Mouse (Mus musculus): ENCODE results near the gene Hykk. TPM values are rescaled to one million over a fixed set of nuclear protein-coding genes. Genes with fewer than 3 reads are reported as not detected.
A peak's percentile ranks its signal among the peaks of the same experiment; 100 is the strongest.

The Hykk gene
- polyA plus RNA-seq (2011; ENCODE audit: insufficient read length, low read depth, missing spikeins): 8.2 TPM in 2 replicates

GRCm38 (mm10) chr9:54917010-54917677 is at the start of gene Hykk:
Hykk (plus strand) TSS chr9:54917283.
- Histone ChIP-seq H3K27ac (ENCODE audit: insufficient read depth, low read length) (no peak within 1 kb of the TSS), H3K4me3 (ENCODE audit: insufficient read depth, low read length) (peak within 1 kb of the TSS; percentile 62), H3K4me1 (ENCODE audit: control insufficient read depth, insufficient read depth, low read length) (no peaks in the 10 kb centered on the region)
- peak; percentile 89 for TF ChIP-seq POLR2A (IDR thresholded peaks at IDR 0.05; ENCODE audit: low read depth, low read length)
- no peak for TF ChIP-seq CTCF (IDR thresholded peaks at IDR 0.05; ENCODE audit: borderline replicate concordance, insufficient read depth, low read length)

DNA sequence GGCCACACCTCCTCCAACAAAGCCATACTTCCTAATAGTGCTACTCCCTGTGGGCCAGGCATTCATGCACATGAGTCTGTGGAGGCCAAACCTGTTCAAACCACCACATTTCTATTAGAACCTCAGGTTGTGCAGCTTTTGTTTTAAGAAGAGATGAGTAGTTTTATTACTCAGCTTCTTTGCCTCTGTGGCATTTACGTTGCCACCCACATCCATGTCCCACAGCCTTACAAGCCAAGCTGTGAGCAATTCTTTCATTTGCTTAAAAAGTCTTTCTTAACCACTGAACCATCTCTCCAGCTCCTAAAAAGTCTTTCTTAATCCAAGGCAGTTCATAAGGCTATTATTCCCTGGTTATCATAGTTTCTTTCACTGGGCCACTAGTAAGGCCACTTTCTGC is 38.3 kb upstream of the Hykk start:
- Histone ChIP-seq H3K27ac (ENCODE audit: insufficient read depth, low read length) (peak overlapping the region; percentile 47), H3K4me1 (ENCODE audit: control insufficient read depth, insufficient read depth, low read length) (no peaks in the 10 kb centered on the region), H3K4me3 (ENCODE audit: insufficient read depth, low read length) (no peak overlapping the region)
- TF ChIP-seq CTCF (IDR thresholded peaks at IDR 0.05; ENCODE audit: borderline replicate concordance, insufficient read depth, low read length) (no peak), POLR2A (IDR thresholded peaks at IDR 0.05; ENCODE audit: low read depth, low read length) (no peak)

- Histone ChIP-seq H3K4me1 (ENCODE audit: control insufficient read depth, insufficient read depth, low read length) (no peaks in the 10 kb centered on the region), H3K4me3 (ENCODE audit: insufficient read depth, low read length) (no peak overlapping the region), H3K27ac (ENCODE audit: insufficient read depth, low read length) (no peak overlapping the region)
- TF ChIP-seq CTCF (IDR thresholded peaks at IDR 0.05; ENCODE audit: borderline replicate concordance, insufficient read depth, low read length): no peak
- TF ChIP-seq POLR2A (IDR thresholded peaks at IDR 0.05; ENCODE audit: low read depth, low read length): no peak
Measured at GRCm38 (mm10) chr9:54892111-54892510, 25.0 kb upstream of the Hykk start.

- Histone ChIP-seq H3K27ac (ENCODE audit: insufficient read depth, low read length) (no peak overlapping the region), H3K4me3 (ENCODE audit: insufficient read depth, low read length) (no peak overlapping the region), H3K4me1 (ENCODE audit: control insufficient read depth, insufficient read depth, low read length) (no peaks in the 10 kb centered on the region)
- TF ChIP-seq POLR2A (IDR thresholded peaks at IDR 0.05; ENCODE audit: low read depth, low read length) (no peak), CTCF (IDR thresholded peaks at IDR 0.05; ENCODE audit: borderline replicate concordance, insufficient read depth, low read length) (no peak)
Measured at GRCm38 (mm10) chr9:54897097-54897496, 20.0 kb upstream of the Hykk start.

DNA sequence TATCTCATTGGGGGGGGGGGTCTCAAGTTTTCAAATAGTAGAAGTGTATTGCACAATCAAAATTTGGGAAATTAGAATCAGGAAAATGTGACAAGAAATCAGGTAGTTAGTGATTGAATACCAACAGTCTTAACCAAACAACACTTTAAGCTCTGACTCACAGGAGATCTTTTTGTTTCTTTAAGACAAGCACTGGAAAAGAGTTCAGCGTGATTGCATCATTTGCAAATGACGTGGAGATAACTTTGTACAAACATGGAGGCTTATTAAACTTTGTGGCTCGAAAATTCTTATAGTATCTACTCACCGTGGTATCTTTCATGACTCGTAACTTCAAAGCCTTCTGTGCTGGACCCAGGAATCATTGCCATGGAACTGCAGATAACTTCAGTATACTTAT is 7.6 kb upstream of the Hykk start:
- no peaks in the 10 kb centered on the region for H3K4me1 ChIP-seq (ENCODE audit: control insufficient read depth, insufficient read depth, low read length)

DNA sequence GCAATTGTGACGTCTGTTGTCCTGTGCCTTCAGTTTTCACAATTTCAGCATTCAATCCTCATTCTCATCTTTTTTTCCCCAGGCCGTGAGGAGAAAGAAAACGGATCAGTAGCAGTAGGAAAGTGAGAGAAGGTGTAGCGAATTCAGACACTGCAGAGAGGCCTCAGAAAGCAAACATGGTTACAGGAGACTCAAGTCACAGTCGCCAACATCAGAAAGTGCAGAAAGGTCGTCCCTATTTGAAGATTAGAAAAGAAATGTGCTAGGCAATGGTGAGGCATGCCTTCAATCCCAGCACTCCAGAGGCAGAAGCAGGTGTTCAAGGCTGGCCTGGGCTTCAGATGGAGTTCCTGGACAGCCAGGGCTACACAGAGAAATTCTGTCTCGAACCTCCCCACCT is 1.5 kb upstream of the Hykk start:
- Histone ChIP-seq H3K4me3 (ENCODE audit: insufficient read depth, low read length) (no peak overlapping the region), H3K27ac (ENCODE audit: insufficient read depth, low read length) (no peak overlapping the region), H3K4me1 (ENCODE audit: control insufficient read depth, insufficient read depth, low read length) (no peaks in the 10 kb centered on the region)
- no peak for TF ChIP-seq CTCF (IDR thresholded peaks at IDR 0.05; ENCODE audit: borderline replicate concordance, insufficient read depth, low read length)

More for the DNA sequence above, 7.6 kb upstream of the Hykk start:
- peak overlapping the region; percentile 57 for H3K27ac ChIP-seq (ENCODE audit: insufficient read depth, low read length)
- no peak for TF ChIP-seq POLR2A (IDR thresholded peaks at IDR 0.05; ENCODE audit: low read depth, low read length)
- TF ChIP-seq CTCF (IDR thresholded peaks at IDR 0.05; ENCODE audit: borderline replicate concordance, insufficient read depth, low read length): no peak
- no peak overlapping the region for H3K4me3 ChIP-seq (ENCODE audit: insufficient read depth, low read length)

GRCm38 (mm10) chr9:54916401-54916800 is 682 bp upstream of the Hykk start:
- Histone ChIP-seq H3K4me1 (ENCODE audit: control insufficient read depth, insufficient read depth, low read length) (no peaks in the 10 kb centered on the region), H3K27ac (ENCODE audit: insufficient read depth, low read length) (no peak overlapping the region), H3K4me3 (ENCODE audit: insufficient read depth, low read length) (0 out of 2 replicates have a peak overlapping the region, but pooled peaks have one; percentile 7)
- TF ChIP-seq POLR2A (IDR thresholded peaks at IDR 0.05; ENCODE audit: low read depth, low read length) (no peak), CTCF (IDR thresholded peaks at IDR 0.05; ENCODE audit: borderline replicate concordance, insufficient read depth, low read length) (no peak)

DNA sequence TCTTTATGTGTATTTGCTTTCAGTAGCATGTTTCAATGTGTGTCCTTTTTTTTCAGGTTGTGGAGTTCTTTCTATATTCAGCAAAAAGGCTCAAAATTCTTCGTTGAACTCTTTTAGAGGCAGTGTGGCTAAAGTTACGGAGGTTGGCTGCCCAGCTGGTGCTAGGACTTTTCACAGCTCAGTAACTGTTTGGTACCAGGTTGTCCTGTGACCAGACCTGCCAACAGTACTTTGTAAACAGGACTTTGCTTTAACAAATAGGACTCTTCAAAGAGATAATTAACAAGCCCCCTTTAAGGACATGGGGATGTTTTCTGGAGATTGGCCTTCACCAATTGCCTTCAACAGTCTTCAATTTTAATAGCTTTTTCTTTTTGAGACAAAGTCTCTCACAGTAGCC is 1.1 kb downstream of the Hykk start:
- TF ChIP-seq CTCF (IDR thresholded peaks at IDR 0.05; ENCODE audit: borderline replicate concordance, insufficient read depth, low read length): no peak
- TF ChIP-seq POLR2A (IDR thresholded peaks at IDR 0.05; ENCODE audit: low read depth, low read length): no peak
- H3K27ac ChIP-seq (ENCODE audit: insufficient read depth, low read length): no peak overlapping the region
- no peak overlapping the region for H3K4me3 ChIP-seq (ENCODE audit: insufficient read depth, low read length)
- H3K4me1 ChIP-seq (ENCODE audit: control insufficient read depth, insufficient read depth, low read length): no peaks in the 10 kb centered on the region

DNA sequence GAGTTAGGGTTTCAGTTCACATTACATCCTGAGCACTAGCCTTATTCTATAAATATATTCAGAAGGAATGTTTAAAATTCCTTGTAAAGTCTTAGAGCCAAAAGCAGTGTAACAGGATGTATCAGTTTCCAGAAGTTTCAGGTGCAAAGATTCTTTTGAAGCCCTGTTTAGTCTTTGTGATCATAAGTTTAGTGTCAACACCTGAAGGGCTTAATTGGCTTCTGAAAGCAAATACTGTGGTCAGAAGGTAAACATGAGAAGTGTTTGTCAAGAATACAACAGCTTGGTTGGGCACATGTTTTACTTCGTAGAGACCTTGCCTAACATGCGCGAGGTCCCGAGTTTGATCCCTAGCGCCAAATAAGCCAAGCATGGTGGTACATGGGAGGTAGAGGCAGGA is 1.7 kb downstream of the Hykk start:
- no peak overlapping the region for H3K27ac ChIP-seq (ENCODE audit: insufficient read depth, low read length)
- no peak for TF ChIP-seq CTCF (IDR thresholded peaks at IDR 0.05; ENCODE audit: borderline replicate concordance, insufficient read depth, low read length)
- no peak for TF ChIP-seq POLR2A (IDR thresholded peaks at IDR 0.05; ENCODE audit: low read depth, low read length)
- H3K4me1 ChIP-seq (ENCODE audit: control insufficient read depth, insufficient read depth, low read length): no peaks in the 10 kb centered on the region
- no peak overlapping the region for H3K4me3 ChIP-seq (ENCODE audit: insufficient read depth, low read length)

- Histone ChIP-seq H3K4me1 (ENCODE audit: control insufficient read depth, insufficient read depth, low read length) (no peaks in the 10 kb centered on the region), H3K27ac (ENCODE audit: insufficient read depth, low read length) (no peak overlapping the region), H3K4me3 (ENCODE audit: insufficient read depth, low read length) (no peak overlapping the region)
- no peak for TF ChIP-seq CTCF (IDR thresholded peaks at IDR 0.05; ENCODE audit: borderline replicate concordance, insufficient read depth, low read length)
- no peak for TF ChIP-seq POLR2A (IDR thresholded peaks at IDR 0.05; ENCODE audit: low read depth, low read length)
Measured at GRCm38 (mm10) chr9:54919946-54920345, 2.9 kb downstream of the Hykk start.
